Comparison of ENCODE assay signal across 23 mouse cellular contexts in genomic region chr6:65647731-65648130, GRCm38 (mm10). TPM values are rescaled to one million over a fixed set of nuclear protein-coding genes. Genes with fewer than 3 reads are reported as not detected.
DNase-seq lines count a peak whose midpoint lies in the region; ATAC-seq and TF ChIP-seq lines count a peak whose summit lies in the region.
"Had no signal": no experiment of that assay in that cellular context is flagged by ENCODE, and none has a peak within 500 bp of the region (broad histone marks: within the 10 kb centered on the region; RNA-seq: fewer than 3 reads in every experiment).

No protein-coding gene starts in this region.

- H3K4me3 ChIP-seq in forebrain, embryonic 14.5 days (ENCODE audit: low read depth, low read length), result no peak overlapping the region
- H3K4me3 ChIP-seq in cerebellum, adult 2 months (replicated peaks; ENCODE audit: insufficient read depth, low read depth, low read length), result no peak overlapping the region
- H3K4me3 ChIP-seq: erythroblast, embryonic 14.5 days; heart, embryonic 13.5 days; limb, embryonic 12.5 days; liver, embryonic 13.5 days; midbrain, embryonic 13.5 days; myocyte had no signal

- H3K27ac ChIP-seq in forebrain, embryonic 14.5 days (ENCODE audit: low read depth, low read length), result no peak overlapping the region
- no peak overlapping the region for H3K27ac ChIP-seq in cerebellum, adult 2 months (ENCODE audit: insufficient read depth, low read length)
- H3K27ac ChIP-seq: heart, embryonic 13.5 days; limb, embryonic 12.5 days; liver, embryonic 13.5 days; macrophage; midbrain, embryonic 13.5 days had no signal

- 0 out of 2 replicates have a peak, but pooled peaks cover 3% of the 10 kb centered on the region for H3K4me1 ChIP-seq in forebrain, embryonic 14.5 days (ENCODE audit: control insufficient read depth, insufficient read depth, low read length)
- H3K4me1 ChIP-seq in cerebellum, adult 2 months (ENCODE audit: control insufficient read depth, insufficient read depth, low read length), result no peaks in the 10 kb centered on the region
- H3K4me1 ChIP-seq: heart, embryonic 13.5 days; limb, embryonic 12.5 days; liver, embryonic 13.5 days; midbrain, embryonic 13.5 days had no signal

- H3K36me3 ChIP-seq in splenic B cell, adult 2 months (ENCODE audit: control insufficient read depth, insufficient read depth, low read length, poor library complexity, severe bottlenecking), result no peaks in the 10 kb centered on the region
- H3K36me3 ChIP-seq in forebrain, embryonic 14.5 days (ENCODE audit: control insufficient read depth, insufficient read depth, low read length), result no peaks in the 10 kb centered on the region
- H3K36me3 ChIP-seq: heart, embryonic 13.5 days; limb, embryonic 12.5 days; liver, embryonic 13.5 days; midbrain, embryonic 13.5 days had no signal

- 90% methylated on average over 6 of the region's 6 CpGs for WGBS in forebrain, embryonic 14.5 days
- 84% methylated on average over 6 of the region's 6 CpGs for WGBS in cerebellum, adult 2 months

- no peak overlapping the region for H3K9ac ChIP-seq in forebrain, embryonic 14.5 days (ENCODE audit: low read length)
- H3K9ac ChIP-seq: heart, embryonic 13.5 days; limb, embryonic 12.5 days; liver, embryonic 13.5 days; midbrain, embryonic 13.5 days had no signal

- no peak for TF ChIP-seq CTCF in cerebellum, adult 2 months (IDR thresholded peaks at IDR 0.05; ENCODE audit: borderline replicate concordance, insufficient read depth, low read depth, low read length)

- H3K27me3 ChIP-seq in splenic B cell, adult 2 months (ENCODE audit: control insufficient read depth, insufficient read depth, low read length, poor library complexity, severe bottlenecking), result no peaks in the 10 kb centered on the region
- H3K27me3 ChIP-seq in forebrain, embryonic 14.5 days (replicated peaks; ENCODE audit: control insufficient read depth, insufficient read depth, low read length), result no peaks in the 10 kb centered on the region
- no peaks in the 10 kb centered on the region for H3K27me3 ChIP-seq in cerebellum, adult 2 months (ENCODE audit: control insufficient read depth, insufficient read depth, low read length)
- H3K27me3 ChIP-seq: heart, embryonic 13.5 days; limb, embryonic 12.5 days; liver, embryonic 13.5 days; midbrain, embryonic 13.5 days had no signal

- DNase-seq in spleen, postnatal 36 days (ENCODE audit: low spot score in 2 of 2), result peak; percentile 23 to 35
- DNase-seq in spleen, adult 18-20 months, result no peak
- peak; percentile 83 for DNase-seq in induced T-regulatory cell, adult 2 months (ENCODE audit: low read depth)
- peak; percentile 35 for DNase-seq in splenic B cell, adult 2 months (ENCODE audit: low read depth, low spot score)
- DNase-seq in forebrain, embryonic 14.5 days (ENCODE audit: low spot score), result no peak
- DNase-seq in layer of hippocampus, postnatal 36 days, result no peak
- DNase-seq in cerebellum, adult 11 months, result no peak
- no peak for DNase-seq in cerebellum, adult 2 months
- DNase-seq: adrenal gland, adult 8-10 months; cerebellum, adult 11-12 months; cerebellum, postnatal 36 days; heart, postnatal 4 days; kidney, adult 9 months; liver, embryonic 13.5 days; right cerebral cortex, adult 18-20 months had no signal

- no peaks in the 10 kb centered on the region for H3K9me3 ChIP-seq in forebrain, embryonic 14.5 days (replicated peaks; ENCODE audit: control insufficient read depth, low read length)
- H3K9me3 ChIP-seq: heart, embryonic 13.5 days; limb, embryonic 12.5 days; liver, embryonic 13.5 days; midbrain, embryonic 13.5 days had no signal

- ATAC-seq in forebrain, embryonic 14.5 days, result no peak
- ATAC-seq: forebrain, embryonic 16.5 days; midbrain, embryonic 13.5 days had no signal

- TF ChIP-seq POLR2A in cerebellum, adult 2 months (IDR thresholded peaks at IDR 0.05; ENCODE audit: borderline replicate concordance, insufficient read depth, low read length), result no peak

- no peak overlapping the region for H3K4me2 ChIP-seq in forebrain, embryonic 14.5 days (ENCODE audit: low read length)
- H3K4me2 ChIP-seq: heart, embryonic 13.5 days; limb, embryonic 12.5 days; liver, embryonic 13.5 days; midbrain, embryonic 13.5 days had no signal

RNA-seq across cellular contexts. Expression of gene Ndnf, which starts 23.7 kb away (rescaled TPM):
- polyA plus RNA-seq in forebrain, embryonic 14.5 days (2014; fragmentation: Nextera tagmentation; extraction: Ambion mirVana), result 4.5 and 6.7 TPM in 2 replicates
- 10 to 100 TPM; 20.6 to 23.1 TPM for total RNA-seq in layer of hippocampus, postnatal 36 days (2021)
- 7.0 and 8.2 TPM in 2 replicates for polyA plus RNA-seq in cerebellum, adult 2 months (2012; rRNA removed)
- total RNA-seq: MEL had no signal
- polyA plus RNA-seq: erythroblast, embryonic 14.5 days had no signal

Comparison
In these comparisons a context has a peak if more than half of its experiments do, and no peak if none do; other contexts are left out.
1. DNase-seq: peak in spleen, postnatal 36 days (2 of 2), induced T-regulatory cell, adult 2 months (single experiment) and splenic B cell, adult 2 months (single experiment); none in spleen, adult 18-20 months (0 of 2), forebrain, embryonic 14.5 days (single experiment), layer of hippocampus, postnatal 36 days (0 of 2), cerebellum, adult 11 months (single experiment) and cerebellum, adult 2 months (0 of 2).